Mouse (Mus musculus) lung, postnatal 4 days (tissue): Measurements from ENCODE around the gene Acad10.
"Not testable (repeated sequence)": the region's sequence is repeated elsewhere in the genome, so short reads cannot be mapped to it uniquely, and the experiment has no call there.

ENCODE experiments used
- DNase-seq, 2 experiments: peaks; one replicate each; pipeline ENCODE4 v3.0.0; 2021

Gene Acad10

DNA sequence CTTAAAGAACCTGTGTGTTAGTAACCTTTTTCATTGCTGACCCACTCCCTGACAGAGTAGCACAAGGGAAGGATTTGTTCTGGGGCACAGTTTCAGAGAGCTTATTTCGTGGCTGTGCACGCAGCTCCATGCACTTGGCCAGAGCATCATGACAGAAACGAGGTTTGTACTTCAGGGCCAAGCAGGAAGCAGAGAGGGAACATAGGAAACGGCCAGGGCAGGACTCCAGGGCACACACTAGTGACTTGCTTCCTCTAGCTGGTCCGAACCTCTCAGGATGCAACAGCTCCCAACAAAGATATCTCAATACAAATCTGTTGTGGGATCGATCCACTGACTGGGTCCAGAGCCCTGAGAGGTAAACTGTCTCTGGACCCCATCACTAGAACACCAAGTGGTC lies 3.4 kb downstream of the Acad10 start:
- DNase-seq = peak; percentile 17 to 31

DNA sequence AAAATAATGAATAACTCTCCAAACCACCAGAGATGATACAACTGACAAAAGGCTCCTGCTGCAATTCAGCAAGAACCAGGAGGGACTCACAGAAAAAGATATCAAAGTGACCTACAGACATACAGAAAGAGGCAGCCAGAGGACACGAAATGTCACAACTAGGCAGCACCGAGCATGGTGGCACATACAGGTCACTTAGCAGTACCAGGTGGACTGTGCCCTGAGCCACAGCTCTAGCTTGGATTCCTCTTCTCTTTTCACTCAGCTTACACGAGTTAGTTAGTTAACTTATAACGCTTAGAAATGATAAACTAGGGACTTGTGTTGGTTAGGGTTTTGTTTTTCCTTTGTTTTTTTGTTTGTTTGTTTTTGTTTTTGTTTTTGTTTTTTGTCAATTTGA lies 5.8 kb downstream of the Acad10 start:
- DNase-seq = no peak

DNA sequence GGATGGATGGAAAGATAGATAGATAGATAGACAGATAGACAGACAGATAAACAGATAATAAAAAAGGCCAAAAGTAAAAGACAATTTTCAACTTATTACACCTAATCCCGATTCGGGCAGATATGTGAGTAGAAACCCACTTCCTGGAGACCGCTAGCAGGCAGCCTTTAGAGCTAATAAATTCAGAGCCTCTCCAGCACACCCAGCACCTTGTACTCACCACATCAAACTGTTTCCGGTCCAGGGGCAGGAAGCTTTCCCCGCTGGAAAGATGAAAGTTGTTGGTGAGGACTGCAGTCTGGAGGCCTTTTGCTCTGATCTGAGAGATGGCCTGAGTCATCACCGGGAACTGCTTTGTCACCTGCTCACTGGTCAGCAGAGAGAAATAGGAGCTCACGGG lies 11.2 kb downstream of the Acad10 start:
- DNase-seq = no peak

DNA sequence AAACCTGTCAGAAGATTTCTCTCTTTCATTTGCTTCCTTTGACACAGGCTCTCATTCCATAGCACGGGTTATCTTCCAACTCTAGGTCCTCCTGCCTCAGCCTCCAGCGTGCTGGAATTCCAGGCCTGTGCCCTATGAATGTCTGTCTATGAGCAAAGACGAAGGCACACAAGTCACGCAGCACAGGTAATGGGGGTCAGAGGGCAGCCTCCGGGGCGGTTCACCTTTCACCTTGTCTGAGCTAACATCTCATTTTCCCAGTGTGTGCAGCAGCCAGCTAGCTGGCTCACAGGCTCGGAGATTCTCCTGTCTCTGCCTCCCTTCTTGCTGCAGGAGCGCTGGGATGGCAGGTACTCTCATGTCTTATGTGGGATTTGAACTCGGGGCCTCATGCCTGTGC lies 20.7 kb downstream of the Acad10 start:
- no peak for DNase-seq

DNA sequence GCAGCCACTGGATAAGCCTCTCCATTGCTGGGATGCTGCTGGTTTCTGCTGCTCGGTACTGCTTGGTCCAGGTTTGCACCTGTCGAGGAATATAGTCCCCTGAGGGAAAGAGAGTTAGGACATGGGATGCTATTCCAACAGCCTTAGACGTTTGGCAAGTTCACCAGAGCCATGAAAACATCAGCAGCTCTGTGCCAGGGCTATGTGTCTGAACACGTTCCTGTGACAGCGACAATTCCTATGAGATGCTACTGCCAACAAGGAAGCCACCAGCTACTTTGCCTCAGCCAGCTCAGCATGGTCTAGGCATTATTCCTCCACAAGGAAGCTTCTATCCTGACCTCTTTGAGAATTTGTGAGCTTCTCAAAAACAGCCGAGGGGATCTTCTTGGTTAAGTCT lies 23.0 kb downstream of the Acad10 start:
- DNase-seq = no peak

DNA sequence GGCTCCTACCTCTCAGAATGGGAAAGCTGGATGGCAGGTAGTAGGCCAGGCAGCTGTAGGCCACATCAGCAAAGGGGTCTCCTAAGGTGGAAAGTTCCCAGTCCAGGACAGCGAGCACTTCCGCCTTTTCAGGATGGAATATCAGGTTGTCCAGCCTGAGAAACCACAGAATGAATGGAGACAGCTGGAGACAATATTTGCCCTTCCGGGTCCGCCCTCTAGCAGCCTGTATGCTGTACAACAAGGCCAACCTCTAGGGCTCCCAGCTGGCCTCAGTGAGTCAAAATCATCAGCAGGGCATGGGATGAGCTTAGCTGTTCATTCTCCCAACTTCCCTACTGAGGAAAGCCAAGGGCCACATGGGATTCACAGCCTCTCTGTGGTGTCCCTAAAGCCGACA lies 25.6 kb downstream of the Acad10 start:
- DNase-seq = no peak

DNA sequence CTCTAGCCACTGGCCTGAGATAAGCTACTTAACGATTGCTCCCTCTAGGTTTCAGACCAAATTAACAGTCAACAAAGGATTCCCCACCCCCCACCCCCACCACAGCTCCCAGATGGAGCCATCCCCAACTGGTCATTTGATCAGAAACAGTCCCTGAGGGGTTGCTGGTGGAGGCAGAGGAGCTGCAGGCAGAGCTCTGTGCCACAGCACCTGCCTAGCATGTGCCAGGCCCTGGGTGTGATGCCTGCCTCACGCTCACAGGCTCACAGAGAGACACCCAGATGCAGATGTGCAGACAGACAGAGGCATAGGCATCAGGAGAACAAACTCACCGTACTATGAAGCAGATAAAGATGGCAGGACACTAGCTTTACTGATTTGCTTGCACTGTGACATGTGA lies 27.5 kb downstream of the Acad10 start:
- no peak for DNase-seq

DNA sequence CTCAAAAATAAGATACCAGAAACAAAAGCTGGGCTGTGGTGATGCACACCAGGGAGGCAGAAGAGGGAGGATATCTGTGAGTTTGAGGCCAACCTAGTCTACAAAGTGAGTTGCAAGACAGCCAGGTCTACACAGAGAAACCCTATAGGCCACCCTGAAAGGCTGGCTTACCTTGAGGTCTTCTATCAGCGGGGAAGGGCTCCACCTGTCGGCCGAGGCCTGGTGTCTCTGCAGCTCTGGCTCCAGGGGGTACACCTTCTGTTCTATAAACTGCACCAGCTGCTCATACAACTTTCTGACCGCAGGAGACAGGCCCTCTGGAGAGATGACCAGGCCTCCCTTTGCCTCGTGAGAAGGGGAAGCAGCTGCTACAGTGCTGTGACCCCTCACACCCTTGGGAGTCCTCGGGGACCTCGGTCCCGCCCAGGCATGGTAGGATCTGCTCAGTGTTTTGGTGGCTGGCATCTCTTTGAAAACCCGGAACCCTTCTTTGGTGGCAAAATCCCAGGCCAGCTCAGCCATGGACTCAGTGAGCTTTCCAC lies 29.1 kb downstream of the Acad10 start:
- peak in 1 of 2 experiments; percentile 22 for DNase-seq

DNA sequence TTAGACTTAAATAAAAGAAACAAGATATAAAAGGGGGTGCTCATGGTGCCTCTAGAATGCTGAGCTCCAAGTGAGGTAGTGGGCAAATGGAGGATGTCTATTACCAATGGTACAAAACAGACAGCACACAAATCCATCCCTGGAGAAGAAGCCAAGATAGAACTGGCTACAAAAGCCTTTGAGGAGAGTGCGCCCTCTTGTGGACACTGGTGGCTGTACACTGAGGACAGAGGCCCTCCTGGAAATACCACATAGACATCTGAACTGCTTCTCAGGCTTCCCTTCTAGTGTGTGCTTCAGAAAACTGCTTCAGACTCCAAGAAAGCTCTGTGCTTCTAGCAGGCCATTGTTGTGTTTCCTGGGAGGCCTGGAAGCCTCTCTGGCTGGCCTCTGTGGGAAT lies 32.4 kb downstream of the Acad10 start:
- peak; percentile 62 to 84 for DNase-seq

DNA sequence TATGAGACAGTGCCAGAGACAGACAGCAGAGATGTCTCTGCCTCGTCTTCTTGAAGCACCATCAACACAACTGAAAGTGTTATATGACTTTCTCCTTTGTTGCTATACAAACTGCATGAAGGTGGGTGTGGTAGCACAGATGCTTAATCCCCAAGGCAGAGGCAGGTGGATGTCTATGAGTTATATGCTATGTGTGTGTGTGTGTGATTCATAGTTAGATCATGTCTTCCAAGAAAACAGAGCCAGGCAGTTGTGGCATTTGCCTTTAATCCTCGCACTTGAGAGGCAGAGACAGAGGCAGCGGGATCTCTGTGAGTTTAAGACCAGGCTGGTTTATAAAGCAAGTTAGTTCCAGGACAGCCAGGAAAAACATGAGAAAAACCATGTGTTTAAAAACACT lies 37.1 kb downstream of the Acad10 start:
- no peak for DNase-seq

DNA sequence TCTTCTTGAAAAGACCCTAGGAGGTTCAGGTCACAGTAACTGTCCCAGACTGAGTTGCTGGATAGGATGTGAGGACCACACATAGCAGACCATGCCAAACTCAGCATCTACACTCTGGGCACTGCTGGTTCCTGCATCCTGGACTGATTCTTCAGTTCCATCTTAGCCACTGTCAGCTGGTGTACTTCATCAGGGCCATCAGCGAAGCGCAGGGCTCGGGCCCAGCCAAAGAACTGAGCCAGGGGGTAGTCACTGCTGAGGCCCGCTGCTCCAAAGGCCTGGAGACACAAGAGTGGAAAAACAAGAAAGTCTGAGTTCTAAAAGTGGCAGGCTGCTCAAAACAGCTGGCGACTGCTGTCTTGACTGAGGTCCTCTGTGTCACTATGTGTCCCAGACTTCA lies 39.2 kb downstream of the Acad10 start:
- DNase-seq = no peak

DNA sequence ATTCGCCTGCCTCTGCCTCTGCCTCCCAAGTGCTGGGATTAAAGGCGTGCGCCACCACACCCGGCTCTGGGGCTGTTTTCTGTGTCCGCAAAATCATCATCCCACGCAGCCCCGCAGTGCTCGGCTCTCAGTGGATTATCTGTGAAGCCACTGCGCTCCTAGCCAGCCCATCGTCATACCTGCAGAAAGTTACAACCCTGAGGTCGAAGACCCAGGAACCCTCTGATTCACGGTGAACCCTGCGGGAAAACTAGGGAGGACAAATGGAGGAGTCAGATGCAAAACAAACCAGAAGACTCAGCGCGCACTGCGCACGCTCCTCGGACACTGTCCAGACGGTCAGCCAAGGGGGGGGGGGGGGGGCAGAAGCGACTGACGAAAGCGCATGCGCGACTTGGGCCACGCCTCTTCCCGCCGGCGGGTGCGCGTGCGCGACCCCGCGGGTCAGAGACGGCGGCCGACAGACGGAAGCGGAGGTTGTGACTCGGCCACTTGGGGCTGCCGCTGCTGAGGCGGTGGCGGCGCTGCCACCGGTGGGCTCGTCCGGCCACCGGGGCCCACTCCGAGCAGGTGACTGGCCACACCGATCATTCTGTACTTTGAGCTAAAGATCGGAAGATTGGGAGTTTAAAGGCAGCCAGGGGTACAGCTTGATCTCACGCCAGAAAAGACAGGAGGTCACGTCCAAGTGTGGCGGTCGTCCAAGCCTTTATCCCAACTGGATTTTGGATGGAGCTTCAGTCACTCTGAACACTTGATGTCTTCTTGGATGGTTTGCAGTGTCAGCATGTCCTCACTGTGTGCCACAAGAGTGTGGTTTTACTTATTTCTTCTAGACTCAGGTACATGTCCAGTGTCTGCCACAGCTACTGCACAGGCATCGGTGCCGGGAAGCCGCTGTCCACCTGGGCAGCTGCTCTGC lies 41.5 kb downstream of the Acad10 start, which contains the start of gene Acad12:
Gene Acad12, minus strand, starts transcription at position 347 of the 922 bp plus-strand sequence.
- DNase-seq = peak; percentile 88 to 90

DNA sequence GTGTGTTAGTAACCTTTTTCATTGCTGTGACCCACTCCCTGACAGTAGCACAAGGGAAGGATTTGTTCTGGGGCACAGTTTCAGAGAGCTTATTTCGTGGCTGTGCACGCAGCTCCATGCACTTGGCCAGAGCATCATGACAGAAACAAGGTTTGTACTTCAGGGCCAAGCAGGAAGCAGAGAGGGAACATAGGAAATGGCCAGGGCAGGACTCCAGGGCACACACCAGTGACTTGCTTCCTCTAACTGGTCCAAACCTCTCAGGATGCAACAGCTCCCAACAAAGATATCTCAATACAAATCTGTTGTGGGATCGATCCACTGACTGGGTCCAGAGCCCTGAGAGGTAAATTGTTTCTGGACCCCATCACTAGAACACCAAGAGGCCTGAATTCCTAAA lies 45.4 kb downstream of the Acad10 start:
- DNase-seq = not testable (repeated sequence)

DNA sequence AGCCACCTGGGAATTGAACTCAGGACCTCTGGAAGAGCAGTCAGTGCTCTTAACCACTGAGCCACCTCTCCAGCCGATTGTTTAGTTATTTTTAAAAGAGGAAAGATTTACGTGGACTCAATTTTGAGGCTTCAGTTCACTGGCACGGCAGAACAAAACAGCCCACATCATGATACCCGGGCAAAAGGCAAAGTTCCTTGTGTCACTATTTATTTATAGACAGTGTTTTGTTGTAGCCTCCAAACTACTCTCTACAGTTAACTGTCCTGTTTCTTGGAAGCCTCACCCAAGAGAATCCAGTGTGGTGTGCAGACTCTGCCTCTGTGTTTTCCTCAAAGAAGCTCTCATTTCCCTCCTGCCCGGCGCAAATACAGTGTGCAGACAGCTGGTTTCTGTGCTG lies 48.3 kb downstream of the Acad10 start:
- no peak for DNase-seq

DNA sequence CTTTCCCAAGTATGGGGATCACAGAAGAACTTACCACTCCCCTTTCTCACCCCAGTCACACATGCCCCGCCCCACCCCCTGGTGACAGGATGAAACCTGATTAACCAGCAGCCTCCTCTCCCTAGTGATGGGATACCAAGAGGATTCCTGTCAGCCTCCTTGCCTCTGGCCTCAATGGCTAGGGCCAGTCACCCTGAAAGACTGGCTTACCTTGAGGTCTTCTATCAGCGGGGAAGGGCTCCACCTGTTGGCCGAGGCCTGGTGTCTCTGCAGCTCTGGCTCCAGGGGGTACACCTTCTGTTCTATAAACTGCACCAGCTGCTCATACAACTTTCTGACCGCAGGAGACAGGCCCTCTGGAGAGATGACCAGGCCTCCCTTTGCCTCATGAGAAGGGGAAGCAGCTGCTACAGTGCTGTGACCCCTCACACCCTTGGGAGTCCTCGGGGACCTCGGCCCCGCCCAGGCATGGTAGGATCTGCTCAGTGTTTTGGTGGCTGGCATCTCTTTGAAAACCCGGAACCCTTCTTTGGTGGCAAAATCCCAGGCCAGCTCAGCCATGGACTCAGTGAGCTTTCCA lies 50.7 kb downstream of the Acad10 start:
- DNase-seq = not testable (repeated sequence)

DNA sequence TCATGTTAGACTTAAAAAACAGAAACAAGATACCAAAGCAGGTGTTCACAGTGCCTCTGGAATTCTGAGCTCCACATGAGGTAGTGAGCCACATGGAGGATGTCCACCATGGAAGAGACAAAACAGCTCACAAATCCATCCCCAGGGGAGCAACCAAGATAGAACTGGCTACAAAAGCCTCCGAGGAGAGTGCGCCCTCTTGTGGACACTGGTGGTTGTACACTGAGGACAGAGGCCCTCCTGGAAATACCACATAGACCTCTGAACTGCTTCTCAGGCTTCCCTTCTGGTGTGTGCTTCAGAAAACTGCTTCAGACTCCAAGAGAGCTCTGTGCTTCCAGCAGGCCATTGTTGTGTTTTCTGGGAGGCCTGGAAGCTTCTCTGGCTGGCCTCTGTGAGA lies 54.2 kb downstream of the Acad10 start:
- peak; percentile 72 to 86 for DNase-seq

DNA sequence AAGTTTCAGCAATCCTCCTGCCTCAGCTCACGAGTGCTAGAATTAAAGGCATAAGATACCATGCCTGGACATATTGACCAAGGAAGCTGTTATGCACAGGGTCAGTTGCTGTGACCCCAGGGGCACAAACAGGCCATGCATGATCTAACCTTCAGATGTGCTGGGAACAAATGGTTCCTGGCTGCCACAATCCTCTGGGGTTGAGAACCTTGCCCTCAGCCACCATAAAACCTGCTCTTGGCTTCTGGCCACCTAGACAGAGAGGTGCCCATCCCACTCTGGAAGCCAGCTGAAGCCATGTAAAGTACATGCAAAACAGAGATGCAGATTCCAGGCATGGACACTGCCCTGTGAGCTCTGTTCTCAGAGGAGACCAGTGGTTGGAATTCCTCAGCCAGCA lies 56.5 kb downstream of the Acad10 start:
- DNase-seq = not testable (repeated sequence)

DNA sequence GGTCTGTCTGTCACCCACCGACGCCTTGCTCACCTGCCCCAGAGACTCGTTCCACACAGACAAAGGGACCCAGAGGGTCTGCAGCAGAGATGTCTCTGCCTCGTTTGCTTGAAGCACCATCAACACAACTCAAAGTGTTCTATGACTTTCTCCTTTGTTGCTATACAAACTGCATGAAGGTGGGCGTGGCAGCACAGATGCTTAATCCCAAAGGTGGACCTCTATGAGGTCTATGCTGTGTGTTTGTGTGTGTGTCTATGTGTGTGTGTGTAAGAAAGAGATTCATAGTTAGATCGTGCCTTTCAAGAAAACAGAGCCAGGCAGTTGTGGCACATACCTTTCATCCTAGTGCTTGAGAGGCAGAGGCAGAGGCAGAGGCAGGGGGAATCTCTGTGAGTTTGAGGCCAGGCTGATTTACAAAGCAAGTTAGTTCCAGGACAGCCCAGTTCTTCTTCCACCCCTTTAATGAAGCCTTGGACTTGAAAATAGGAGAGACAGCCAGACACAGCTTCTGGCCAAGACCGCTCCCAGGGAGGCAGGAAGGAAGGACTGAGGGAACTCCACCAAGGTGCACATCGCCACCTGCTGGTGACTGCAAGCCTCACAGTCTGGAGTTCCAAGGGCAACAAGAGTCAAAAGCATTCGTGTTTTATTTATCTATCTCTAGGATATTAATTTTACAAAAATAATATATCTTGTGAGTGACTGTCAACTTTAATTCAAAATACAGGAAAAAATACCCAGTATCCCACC lies 58.6 kb downstream of the Acad10 start:
- DNase-seq = peak; percentile 90 to 93

DNA sequence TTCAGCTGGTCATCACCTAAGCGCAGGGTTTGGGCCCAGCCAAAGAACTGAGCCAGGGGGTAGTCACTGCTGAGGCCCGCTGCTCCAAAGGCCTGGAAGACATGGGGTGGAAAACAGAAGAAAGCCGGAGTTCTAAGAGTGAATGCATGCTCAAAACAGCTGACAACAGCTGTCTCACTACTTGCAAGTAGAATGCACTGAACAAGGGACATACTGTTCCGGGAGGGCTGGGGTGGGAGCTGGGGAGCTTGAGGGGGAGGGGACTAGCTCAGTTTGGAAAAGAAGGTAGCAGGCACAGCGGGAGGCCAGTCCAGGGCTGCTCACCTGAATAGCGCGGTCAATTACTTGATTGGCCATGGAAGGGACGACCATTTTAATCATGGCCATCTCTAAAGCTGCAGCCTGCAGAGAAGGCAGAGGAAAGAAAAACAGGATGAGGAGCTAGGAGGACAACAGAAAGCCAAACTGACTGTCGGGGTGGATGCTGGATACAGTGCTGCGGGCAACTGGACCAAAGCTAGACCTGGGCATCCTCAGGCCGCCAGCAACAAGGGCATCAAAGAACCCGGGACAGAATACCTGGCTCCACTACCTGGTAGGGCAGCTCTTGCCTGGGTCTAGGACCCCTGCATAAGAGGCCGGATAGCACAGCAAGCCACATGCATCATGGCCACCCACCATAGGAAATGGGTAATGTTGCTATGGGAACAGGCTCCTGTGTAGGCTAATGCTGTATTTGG lies 61.3 kb downstream of the Acad10 start:
- DNase-seq = peak in 1 of 2 experiments; percentile 46

DNA sequence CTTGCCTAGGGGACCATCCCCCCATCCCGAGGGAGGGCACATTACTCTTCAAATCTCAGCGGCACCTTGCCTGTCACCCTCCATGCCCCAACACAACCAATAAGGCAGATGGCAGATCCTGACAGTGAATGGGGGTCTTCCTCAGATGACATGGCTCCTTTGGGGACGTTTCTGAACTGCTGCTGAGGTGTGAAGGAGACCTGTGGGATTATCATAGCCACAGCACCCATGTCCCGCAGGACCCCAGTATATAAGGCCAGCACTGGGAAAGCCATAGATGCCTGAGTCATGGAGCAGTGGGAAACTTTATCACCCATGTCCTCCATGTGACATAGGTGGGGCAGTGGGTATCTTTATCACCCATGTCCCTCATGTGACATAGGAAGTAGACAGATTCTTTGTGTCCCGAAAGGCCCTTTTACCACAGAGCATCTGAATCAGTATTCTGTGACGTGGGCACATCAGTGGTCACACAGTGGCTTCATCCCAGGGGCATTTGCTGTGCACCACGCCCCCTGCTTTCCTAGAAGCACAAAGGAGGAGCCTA lies 62.2 kb downstream of the Acad10 start:
- no peak for DNase-seq

DNA sequence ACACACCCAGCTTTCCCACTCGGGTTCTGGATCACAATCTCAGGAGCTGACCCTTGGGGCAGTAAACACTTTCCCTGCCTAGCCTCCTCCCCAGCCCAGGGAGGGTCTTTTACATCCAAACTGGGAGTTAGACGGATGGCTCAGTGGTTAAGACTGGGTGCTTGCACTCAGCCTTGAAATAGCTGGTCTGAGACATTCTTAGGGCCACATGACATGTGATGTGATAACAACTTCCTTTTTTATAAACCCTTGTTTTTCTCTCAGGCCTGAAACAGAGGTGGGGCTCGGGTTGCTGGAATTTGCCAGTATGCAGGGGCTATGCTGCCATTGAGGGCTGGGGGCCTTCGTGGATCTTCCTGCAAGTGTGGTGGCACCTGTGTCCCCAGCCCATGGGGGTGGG lies 63.0 kb downstream of the Acad10 start:
- no peak for DNase-seq

DNA sequence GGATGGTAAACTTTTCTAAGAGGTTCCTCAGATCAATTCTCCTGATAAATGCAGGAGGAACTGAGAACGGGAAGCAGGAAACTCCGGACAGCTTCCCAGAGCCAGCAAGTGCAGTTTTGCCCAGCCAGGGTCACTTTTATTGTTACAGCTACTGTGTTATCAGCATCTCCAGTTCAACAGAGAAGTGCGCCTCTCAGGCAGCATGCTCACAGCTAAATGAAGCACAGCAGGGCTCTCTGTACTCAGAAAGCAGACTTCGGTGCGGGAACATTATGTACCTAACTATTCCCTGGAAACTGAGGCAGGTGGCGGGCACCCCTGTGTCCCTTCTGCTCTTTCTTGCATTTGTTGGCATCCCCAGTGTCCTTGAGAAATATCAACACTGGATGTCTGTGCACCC lies 64.1 kb downstream of the Acad10 start:
- no peak for DNase-seq
